Mouse (Mus musculus) bone marrow macrophage, adult 2 months (primary cell): ENCODE measurements around the gene Krt23.

Experiments used
- CTCF ChIP-seq: IDR thresholded peaks from 2 replicates; pipeline ENCODE4 v1.5.1; 2012; ENCODE audit warnings: low read depth, mild to moderate bottlenecking, low read length, moderate library complexity
- POLR2A ChIP-seq: IDR thresholded peaks from 2 replicates; pipeline ENCODE4 v1.6.1; 2012; ENCODE audit warnings: mild to moderate bottlenecking, low read depth, low read length, borderline replicate concordance

GRCm38 (mm10) chr11:99489233-99489632 is 3.7 kb downstream of the Krt23 start:
- TF ChIP-seq POLR2A (no peak), CTCF (no peak)
